Mouse (Mus musculus) heart, adult 2 months (tissue): ENCODE measurements at regions not wholly inside any gene's neighbourhood (a gene's known extent, or its start where the extent isn't known, plus 50 kb on each side); places are given as distances from the start of the nearest gene placed in this dataset.

Source experiments
- CTCF ChIP-seq: fragments of 200-600 bp; IDR thresholded peaks from 2 replicates; pipeline ENCODE4 v1.8.1; 2022; ENCODE audit warnings: antibody characterized with exemption, mild to moderate bottlenecking, moderate library complexity
- POLR2A ChIP-seq: fragments of 200-500 bp; IDR thresholded peaks from 2 replicates; pipeline ENCODE4 v1.6.1; 2011; ENCODE audit warnings: mild to moderate bottlenecking, low read depth, low read length, control low read depth; ENCODE audit not compliant: insufficient read depth

GRCm38 (mm10) chr17:68927418-68927817 is 101.0 kb downstream of the Tmem200c start:
- TF ChIP-seq CTCF (no peak), POLR2A (no peak)
